Mouse (Mus musculus): ENCODE measurements around the gene Cep290. TPM values are rescaled to one million over a fixed set of nuclear protein-coding genes. Genes with fewer than 3 reads are reported as not detected.
"Not testable (repeated sequence)": the region's sequence is repeated elsewhere in the genome, so short reads cannot be mapped to it uniquely, and the experiment has no call there.

Cep290 gene
- total RNA-seq (2021), result 1 to 10 TPM; 6.0 to 6.6 TPM
- long read RNA-seq, experiment 1, result 0 reads
- long read RNA-seq, experiment 2, partial matches to known transcripts, result 5 of 7 reads
- long read RNA-seq, experiment 2, other reads (novel, unspliced or antisense), result 2 of 7 reads

DNA sequence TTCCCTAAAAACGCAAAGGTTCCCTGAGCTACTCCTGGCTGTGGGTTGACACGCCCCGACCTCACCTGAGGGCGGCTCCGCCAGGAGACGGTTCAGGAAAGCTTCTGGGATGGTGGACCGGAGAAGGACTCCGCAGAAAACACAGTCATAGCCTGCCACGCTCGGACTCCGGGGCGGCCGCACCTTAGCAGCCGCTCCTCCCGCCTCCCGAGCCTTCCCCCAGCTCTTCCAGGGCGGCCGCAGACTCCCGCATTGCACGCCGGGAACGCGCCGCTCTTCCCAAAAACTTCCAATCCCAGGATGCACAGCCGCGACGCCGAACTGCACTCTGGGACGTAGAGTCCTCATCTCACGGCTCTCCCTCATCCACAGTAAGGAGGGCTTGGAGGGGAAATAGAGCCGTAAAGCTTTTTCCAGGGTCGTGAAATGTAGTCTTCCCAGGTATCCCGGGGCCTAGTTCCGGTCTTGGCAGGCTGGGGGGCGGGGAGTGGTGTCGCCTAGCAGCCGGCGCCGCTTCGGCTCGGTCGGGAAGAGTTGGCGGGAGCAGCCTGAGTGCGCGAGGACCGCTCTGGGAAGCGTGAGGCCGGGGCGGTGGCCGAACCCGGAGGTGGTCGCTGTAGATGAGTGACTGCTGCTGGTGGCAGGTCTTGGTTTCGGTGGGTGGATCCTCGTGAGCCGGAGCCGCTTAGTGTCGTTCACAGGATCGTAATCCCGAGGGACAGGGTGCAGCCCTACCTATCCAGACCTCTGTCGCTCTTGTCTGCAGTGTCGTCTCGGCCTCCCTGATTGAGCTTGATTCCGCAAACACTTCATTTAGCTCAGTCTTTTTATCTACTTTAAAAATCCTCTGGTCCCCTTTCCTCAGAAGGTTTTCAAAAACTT is at the start of gene Cep290, which contains the start of gene Tmtc3:
Gene Cep290 (plus strand): TSS at position 462 of the 882 bp plus-strand sequence.
Gene Tmtc3 (minus strand): TSS at position 254 of the 882 bp plus-strand sequence.
- peak; percentile 86 for DNase-seq (ENCODE audit: low spot score in 2 of 2)

DNA sequence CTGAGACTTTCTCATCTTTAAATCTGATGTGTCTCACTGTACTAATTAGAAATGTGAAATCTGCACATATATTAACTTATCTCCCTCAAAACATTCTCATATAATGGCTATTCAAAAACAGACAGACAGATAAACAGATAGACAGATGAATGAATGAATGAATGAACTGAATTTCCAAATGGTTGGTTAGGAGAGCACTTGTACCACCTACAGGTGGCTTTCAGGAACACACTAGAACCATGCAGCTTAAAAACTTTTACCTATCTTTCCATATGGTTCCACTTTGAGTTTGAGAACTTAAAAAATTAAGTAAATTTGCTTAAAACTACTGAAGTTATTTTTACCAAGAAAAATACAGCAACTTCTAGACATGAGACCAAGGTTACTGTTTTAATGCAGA is 38.0 kb upstream of the Cep290 start:
- no peak for DNase-seq (ENCODE audit: low spot score in 2 of 2)

DNA sequence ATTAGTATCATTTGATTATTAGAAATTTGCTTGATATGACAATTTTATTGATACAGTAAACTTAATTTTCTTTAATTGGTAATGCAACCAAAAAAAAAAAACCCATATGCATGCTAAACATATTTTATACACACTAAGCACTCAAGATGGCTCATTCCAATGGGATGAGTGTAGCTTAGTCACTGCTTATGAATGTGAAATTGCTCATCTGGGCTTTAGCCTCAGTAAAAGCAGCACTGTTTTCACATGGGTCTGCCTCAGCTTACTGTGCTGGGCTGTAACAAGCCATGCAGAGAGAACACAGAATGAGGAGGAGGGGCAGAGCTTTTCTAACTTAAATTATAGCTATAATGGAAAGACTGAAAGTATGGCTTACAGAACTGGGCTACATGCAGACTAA is 26.8 kb upstream of the Cep290 start:
- no peak for DNase-seq (ENCODE audit: low spot score in 2 of 2)

DNA sequence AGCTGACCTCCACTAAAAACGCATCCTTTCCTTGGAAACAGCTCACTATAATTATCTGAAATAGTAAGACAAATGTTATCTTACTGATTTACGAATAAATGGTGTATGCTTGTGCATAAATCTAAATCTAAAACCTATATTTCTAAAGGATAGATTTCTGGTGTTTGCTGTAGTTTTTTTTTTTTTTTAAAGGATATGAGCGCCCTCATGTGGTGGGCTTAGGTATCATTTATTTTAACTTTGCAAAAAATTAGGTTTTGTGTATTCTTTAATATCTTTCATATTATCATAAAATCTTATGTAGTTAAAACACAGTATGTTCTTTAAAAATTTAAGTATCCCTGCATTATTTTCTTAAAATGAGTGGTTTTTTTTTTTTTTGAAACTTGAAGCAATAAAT is 12.3 kb upstream of the Cep290 start:
- DNase-seq (ENCODE audit: low spot score in 2 of 2), result no peak

DNA sequence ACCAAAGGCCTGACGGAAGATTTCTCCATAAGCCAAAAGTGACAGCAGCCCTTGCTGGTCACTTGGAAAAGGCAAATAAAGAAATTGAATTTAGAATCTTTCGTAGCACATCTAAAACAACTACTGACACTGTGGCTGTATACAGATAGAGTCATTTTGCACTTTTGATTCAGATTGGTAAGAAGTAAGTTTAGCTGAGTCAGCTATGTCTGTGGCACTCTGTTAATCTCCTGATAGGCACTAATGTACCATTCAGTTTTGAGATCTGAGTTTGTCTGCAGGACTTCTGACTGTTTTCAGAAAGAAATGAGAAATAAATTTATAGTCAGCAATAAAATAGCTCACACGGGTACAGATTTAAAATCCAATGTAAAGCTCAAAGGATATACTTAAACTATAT is 7.8 kb upstream of the Cep290 start:
- DNase-seq (ENCODE audit: low spot score in 2 of 2), result no peak

DNA sequence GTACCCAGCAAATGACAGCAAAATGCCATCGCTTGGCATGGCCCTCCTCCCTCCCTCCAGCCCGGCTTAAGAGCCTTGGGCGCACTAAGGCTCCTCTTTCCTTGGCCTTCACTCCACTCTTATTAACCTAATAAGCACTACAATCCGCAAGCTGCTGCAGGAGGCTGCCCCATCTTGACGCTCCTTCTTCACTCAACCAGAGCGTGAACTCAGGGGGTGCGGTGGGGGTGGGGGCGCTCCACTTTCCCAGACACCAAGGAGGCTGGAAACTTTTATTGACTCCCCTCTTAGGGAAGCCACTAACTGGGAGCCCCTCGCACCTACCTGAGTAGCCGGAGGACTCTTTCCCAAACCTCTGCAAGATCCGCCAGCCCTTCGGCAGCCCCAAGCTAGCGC is 659 bp upstream of the Cep290 start:
- DNase-seq (ENCODE audit: low spot score in 2 of 2), result no peak

DNA sequence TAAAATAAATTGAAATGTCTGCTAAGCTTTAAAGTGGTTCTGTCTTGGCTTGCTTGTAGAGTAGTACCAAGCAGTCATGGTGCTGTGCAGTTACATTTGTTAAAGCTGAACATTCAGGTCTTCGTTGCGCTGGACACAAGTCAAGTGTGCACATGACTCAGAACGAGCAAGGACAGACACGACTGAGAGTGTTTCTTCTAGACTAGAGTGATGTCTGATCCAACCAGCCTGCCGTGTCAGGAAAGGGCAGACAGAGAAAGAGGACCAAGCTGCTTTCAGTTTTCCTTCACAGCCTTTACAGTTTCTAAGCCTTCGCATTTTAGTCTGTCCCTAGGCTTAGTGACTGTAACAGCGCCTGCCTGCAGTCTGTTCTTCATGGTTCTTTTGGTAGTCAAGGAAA is 4.6 kb downstream of the Cep290 start:
- no peak for DNase-seq (ENCODE audit: low spot score in 2 of 2)

DNA sequence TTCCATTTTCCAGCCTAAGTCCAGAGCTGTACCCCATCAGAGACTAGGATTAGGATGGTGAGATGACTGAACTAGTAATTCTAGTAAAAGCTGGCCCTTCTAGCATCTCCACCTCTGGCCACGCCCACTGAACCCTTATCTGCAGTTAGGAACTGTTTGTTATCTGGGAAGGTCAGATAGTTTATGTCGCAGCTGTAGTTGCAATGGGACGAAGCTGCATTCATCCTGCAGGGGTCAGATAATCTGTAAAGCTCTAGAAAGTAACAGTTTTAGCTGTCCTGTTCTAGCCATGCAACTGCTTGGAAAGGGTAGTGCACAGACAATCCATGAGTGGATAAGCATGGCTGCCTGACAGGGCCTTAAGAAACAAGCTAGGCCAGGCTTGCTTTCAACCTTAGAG is 11.0 kb downstream of the Cep290 start:
- no peak for DNase-seq (ENCODE audit: low spot score in 2 of 2)

DNA sequence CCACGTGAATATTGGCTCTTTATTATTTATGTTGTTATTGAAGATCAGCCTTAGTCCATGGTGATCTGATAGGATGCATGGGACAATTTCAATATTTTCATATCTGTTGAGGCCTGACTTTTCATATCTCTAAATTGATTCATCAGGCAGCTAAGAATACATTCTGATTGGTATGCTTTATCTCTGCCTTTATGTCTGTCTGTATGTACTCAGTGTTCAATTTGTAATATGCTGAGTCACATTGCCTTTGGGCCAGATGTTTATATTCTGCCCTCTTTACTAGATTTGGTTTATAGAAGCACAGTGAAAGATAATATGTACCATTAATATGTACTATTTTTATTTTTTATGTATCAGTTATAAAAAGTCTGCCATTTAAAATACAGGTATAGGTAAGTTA is 20.8 kb downstream of the Cep290 start:
- no peak for DNase-seq (ENCODE audit: low spot score in 2 of 2)

DNA sequence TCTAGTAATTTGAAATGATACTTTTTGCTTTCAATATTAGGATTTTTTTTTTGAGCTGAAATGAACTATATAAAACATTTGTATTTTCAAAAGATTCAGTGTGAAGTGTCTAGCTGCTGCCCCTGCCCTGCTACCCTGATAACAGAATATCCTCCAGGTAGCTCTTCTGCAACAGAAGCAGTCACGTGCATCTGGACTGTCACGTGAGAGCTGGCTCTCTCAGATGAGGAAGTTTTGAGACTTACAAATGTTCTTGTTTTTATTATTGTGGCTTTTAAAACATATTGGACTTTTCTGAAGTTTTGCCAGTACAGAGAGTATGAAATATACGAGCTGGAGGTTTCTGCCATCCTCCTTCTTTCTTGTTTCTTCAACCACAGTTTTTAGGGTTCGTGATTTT is 34.3 kb downstream of the Cep290 start:
- DNase-seq (ENCODE audit: low spot score in 2 of 2), result no peak

DNA sequence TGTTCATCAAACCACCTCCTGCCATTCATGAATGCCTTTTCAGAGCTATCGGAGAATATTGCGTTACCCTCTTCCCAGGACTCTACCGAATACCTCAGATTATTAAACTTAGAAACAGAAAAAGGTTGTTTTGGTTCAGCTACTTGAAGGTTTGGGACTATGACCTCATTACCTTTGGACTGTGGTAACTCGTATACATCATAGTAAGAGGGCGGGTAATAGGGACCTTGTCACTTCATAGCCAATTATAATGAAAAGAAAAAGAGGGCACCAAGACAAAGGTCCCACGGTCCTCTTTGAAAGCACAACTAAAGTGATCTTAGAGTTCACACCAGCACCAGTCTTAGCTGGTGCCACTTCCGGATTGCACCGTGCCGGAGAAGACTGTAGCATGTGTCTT is 35.0 kb downstream of the Cep290 start:
- no peak for DNase-seq (ENCODE audit: low spot score in 2 of 2)

DNA sequence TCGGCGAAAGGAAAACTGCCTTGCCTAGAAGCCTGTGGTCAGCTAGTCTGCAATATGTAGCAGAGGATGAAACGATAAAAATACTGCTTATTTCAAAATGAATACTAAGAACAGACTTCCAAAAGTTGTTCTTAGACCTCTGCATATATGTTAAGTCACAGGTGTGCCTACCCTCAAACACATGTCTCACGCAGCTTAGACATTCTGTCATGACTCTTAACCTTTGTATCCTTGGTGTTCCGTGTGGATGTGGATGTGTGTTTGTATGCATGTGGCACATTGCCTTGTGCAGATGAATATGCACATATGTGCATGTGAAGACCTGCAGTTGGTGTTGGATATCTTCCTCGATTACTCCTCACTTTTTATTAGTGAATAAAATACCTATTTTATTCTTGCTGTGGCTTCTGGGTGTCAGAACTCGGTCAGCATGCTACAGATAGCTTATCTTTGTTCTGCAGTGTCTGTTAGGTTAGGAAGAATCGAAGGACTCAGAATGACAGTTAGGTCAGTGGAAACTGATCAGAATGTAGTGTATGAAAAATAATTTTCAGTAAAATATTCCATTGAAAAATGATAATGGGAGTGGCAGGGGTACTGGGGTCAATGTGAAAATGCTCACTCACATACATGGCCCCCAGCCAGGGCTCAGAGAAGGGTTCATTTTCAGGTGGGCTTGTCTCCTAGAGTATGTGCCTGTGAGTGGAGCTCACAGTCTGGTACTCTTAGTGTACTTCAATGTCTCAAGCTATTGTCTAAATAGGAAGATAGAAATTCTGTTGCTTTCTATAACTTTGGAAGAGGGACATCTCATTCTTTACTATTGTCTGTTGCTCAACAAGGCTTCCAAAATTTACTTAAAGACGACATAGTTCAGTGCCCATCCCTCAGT is 37.4 kb downstream of the Cep290 start:
- DNase-seq (ENCODE audit: low spot score in 2 of 2), result no peak

DNA sequence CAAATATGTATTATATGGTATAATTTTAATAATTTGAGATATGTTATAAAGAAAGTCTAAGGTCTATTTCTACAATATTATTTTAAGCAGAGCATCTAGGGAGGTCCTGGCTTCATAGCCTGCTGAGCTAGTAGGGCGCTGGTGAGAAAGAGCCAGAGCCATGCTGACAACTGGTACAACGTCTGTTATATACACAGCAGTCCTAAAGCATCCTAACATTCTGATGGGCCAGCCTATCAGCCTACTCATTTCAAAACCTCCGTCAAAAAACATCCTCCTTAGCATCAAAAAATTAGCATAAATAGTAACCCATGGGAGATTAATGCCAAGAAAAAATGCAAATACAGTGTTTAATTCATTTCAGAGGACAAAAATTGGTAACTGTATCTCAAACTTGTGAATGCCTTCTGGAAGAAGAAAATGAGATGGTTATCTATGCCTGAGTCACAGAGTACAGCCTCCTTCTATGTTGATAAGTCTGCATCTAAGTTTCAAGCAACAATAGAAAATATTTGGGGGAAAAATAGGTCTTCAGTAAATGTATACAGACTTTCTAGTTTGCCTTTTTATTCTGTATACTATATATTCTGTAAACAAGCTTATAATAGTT is 69.3 kb downstream of the Cep290 start:
- no peak for DNase-seq (ENCODE audit: low spot score in 2 of 2)

DNA sequence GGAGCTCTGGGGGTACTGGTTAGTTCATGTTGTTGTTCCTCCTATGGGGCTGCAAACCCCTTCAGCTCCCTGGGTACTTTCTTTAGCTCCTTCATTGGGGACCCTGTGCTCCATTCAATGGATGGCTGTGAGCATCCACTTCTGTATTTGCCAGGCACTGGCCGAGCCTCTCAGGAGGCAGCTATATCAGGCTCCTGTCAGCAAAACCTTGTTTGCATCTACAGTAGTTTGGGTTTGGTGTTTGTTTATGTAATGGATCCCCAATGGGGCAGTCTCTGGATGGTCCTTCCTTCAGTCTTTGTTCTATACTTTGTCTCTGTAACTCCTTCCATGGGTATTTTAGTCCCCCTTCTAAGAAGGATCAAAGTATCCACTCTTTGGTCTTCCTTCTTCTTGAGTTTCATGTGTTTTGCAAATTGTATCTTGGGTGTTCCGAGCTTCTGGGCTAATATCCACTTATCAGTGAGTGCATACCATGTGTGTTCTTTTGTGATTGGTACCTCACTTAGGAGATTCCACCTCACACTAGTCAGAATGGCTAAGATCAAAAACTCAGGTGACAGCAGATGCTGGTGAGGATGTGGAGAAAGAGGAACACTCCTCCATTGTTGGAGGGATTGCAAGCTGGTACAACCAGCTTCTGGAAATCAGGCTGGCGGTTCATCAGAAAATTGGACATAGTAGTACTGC is 73.0 kb downstream of the Cep290 start:
- DNase-seq (ENCODE audit: low spot score in 2 of 2), result not testable (repeated sequence)

DNA sequence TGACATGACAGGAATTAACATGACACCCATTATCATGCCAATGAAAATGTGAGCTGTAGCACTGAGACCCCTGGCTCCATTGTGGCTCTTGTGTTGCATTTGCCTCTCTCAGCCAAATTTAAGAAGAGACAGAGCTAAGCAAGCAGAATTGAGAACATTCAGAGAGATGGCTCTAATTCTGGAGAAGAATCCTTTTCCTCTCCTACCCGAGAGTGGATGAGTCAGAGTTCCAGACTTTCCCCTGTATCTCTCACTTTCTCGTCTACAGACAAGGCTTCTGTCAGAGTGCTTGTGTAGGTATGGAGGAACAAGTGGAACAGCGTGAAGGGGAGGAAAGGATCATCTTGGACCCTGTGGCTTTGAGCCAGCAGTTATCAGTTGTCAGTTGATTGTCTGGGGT is 76.8 kb downstream of the Cep290 start:
- DNase-seq (ENCODE audit: low spot score in 2 of 2), result no peak

DNA sequence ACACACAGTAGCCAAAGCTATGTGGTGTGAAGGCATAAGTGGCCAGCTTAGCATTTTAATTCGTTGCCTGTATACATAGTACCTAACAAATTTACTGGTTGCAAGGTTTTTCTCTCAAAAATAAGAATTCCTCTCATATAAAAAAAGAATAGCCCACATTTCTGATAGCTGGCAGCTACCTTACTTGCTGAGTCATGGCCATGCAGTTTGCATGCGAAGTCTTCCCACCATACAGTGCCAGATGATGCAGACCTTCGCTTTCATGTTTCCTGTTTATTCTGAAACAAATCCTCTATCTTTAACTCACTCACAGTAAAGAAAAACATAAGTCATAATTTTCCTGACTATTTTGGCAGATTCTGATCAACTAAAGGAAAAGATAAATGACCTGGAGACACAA is 84.3 kb downstream of the Cep290 start:
- DNase-seq (ENCODE audit: low spot score in 2 of 2), result no peak

DNA sequence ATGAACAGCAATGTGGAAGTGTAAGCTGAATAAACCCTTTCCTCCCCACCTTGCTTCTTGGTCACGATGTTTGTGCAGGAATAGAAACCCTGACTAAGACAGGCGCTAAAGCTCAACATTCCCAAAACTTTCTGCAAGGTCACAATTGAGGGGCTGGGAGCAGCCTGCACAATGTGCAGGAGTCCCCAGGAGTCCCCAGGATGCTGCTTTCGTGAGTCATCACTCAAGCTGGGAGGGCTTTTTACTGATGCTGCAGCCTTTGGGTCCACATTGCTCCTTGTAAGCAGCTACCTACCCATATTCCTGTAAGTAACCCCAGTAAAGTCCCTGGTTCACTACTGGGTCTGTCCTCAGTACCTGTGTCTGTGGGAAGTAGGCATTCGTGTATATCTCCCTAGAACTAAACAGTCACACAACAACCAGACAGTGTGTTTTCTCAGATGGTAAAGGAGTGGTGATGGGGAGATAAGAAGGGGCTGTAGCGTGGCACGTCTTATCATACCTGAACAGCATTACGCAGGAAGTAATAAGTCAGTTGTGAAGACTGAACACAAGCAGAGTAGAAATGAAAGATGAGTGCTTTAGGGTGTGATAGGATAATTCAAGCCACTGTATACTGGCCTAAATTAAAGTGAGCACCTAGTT is 87.3 kb downstream of the Cep290 start:
- no peak for DNase-seq (ENCODE audit: low spot score in 2 of 2)

DNA sequence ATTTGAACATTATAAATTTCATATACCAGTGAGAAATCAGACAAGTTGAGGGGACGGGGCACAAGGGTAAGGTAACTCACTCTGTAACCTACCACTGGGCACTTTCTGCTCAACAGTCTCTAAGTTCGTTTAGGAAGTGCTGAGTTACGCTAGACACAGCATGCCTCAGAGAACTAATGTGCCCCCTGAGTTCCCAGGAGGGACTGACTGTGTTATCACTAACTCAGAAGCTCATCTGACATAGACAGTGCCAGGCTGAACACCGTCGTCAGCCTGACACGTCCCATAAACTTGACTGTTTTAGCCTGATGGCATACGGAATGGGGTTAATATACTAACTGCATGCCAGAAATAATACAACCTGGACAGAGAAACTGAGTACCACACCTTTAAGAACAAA is 87.9 kb downstream of the Cep290 start:
- no peak for DNase-seq (ENCODE audit: low spot score in 2 of 2)

DNA sequence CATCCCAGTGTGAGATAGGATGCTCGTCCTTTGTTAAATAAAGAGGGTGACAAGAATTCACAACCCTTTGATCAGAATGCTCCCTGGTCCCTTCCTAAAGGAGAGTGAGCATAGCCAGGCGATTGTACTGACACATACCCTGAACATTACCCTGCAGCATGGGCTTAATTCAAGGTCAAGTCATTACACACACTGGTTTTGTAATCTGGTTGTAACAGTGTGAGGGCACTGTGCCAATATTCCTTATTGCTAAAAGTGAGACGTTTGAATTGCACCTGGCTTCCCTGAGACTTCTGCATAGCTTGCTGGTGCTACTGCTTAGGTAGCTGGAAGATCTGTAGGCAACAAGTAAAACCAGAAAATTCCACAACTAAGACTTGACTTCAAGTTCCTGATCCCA is 96.8 kb downstream of the Cep290 start:
- peak in 1 of 2 experiments; percentile 6 for DNase-seq (ENCODE audit: low spot score in 2 of 2)

DNA sequence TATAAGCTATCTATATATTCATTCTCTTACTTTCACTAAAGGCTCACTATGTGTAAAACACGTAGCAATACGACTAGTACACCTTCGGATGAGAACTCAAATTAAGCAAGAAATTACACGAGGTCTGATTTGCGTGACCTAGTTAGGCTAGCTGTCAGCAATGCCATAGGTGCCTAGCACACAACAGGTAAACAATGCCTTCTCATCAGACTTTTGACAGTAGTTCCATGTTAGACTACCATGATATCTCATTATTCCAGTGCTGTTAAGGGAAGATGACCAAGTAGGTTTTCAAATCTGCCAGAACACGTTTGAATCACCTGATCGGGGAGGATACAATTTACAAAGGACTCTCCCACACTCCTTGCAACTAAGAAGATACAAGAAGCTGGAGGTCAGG is 101.2 kb downstream of the Cep290 start:
- DNase-seq (ENCODE audit: low spot score in 2 of 2), result no peak

Data from adrenal gland, adult 18-20 months (tissue).